Mouse (Mus musculus) gastrocnemius, postnatal 14 days (tissue): Measurements from ENCODE around the gene Gemin2. TPM values are rescaled to one million over a fixed set of nuclear protein-coding genes. Genes with fewer than 3 reads are reported as not detected.
"Not testable (repeated sequence)": the region's sequence is repeated elsewhere in the genome, so short reads cannot be mapped to it uniquely, and the experiment has no call there.

Experiments
- DNase-seq: peaks from one replicate; pipeline ENCODE4 v3.0.0; 2021; ENCODE audit warnings: mixed read lengths
- intact Hi-C: fragments of 180-260 bp; cut with DNase I; formaldehyde crosslinking; loops from one replicate; pipeline ENCODE4 v1.15.1; 2025; ENCODE audit warnings: low total_unique reads
- total RNA-seq, 2 experiments: library from RNA; stranded (reverse); gene quantifications; 2 replicates each; pipeline ENCODE4 v1.2.3; 2021

Gemin2 gene
- total RNA-seq, 2 experiments from 2014 or later: 4.6 to 5.1 TPM

DNA sequence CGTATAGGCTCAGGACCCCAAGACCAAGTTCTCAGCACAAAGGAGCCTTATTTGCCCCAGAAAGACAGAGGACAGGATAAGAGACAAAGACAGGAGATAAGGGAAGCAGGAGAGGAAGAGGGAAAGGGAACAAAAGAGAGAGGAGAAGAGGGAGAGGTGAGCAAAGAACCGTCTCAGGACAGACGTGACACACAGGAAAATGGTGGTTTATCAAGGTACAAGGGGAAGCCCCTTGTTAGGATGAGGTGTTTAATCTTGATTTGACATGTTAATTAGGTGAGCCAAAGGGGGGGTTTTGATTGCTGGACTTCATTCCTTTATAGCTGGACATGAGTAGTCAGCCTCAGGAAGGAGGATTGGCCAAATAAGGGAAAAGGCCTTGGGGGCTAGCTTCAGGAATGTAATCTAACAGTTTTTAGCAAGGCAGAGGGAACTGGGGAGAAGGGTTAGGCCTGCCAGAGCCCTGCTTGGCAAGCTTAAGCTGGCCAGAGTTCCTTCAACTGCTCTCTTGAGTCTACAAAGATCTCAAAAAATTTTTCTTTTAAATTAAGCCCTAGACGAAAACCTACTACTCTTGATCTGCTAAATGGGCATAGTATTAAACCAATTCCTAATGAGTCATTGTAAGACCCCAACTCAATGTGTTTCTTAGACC, 42.1 kb downstream of the Gemin2 start:
- intact Hi-C loops: no loop called here
- DNase-seq: no peak

DNA sequence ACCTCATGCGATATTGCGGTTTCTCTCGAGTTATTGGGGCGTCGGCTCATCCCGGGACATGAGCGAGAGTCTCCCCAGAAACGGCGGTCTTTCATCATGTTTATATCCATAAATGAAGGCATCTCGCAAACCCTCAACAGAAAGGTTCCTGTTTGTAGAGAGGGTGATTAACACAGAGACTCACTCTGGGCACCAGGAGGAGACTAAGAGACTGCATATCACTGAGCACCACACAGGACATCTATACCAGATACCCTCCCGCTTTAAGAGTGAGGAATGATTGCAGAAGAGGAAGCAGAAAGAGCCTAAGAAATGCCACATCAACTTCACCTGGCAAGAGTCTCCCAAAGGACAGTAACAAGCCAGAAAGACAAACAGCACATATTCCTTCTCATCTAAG, 43.0 kb downstream of the Gemin2 start:
- no peak for DNase-seq
- intact Hi-C loops: no loop called here

DNA sequence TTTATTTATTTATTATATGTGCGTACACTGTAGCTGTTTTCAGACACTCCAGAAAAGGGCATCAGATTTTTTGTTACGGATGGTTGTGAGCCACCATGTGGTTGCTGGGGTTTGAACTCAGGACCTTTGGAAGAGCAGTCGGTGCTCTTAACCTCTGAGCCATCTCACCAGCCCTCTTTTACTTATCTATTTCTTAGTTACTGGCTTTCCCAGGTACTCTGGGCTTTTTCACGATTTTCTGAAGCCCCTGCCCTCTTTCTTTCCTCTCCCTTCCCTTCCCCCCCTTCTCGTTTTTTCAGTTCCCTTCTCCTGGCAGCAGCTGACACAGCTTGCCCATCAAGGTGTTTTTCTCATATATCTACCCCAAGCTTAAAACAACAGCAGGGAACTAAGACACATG, 45.0 kb downstream of the Gemin2 start:
- DNase-seq, intact Hi-C loops: not testable (repeated sequence)

DNA sequence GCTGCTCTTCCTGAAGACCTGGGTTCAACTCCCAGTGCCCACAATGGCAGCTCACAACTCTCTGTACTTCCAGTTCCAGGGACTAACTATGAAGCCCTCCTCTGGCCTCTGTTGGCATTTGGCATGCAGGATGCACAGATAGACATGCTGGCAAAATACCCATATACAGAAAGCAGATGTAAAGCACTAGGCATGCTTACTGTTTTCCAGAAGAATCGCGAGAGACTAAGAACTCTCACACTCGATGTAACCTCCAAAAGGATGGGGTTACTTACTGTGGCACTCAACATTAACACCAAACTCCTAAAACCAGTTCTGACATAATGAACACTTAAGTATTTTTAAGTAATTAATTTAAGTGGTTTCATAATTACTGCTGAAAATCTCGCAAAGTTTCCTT, 47.1 kb downstream of the Gemin2 start:
- DNase-seq: no peak
- intact Hi-C loops: loop anchor here (10.0 kb wide), 1 partner anchor 74 kb away; no protein-coding TSS in a partner anchor

DNA sequence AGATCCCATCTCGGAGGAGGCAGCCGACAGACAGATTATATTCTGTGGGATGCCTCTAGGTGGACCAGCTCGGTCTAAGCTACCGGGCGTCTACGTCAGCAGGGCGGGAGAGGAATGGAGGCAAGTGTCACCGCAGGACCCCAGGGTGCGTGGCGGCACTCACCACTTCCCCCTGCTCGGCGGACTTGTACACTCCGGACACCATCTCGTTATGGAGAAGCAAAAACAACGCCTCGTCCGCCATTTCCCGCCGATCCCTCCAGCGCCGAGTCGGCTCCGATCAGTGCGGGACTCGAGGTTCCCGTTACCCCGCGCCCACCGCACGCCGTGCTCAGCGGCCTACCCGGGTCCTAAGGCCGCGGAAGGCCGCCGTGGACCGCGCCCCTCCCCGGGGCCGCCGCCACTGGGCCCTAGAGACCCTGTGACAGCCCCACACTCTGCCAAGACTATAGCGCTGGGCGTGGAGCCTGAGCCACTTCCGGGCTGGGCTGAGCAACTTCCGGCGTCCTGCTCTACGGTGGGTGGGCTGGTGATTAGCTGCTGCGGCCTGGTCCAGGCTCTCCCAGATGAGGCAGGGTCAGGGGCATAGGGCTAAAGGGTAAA, 47.9 kb downstream of the Gemin2 start, which contains the start of gene Trappc6b:
TSS of gene Trappc6b (minus strand) at position 480 of the 603 bp plus-strand sequence.
- DNase-seq: peak; percentile 82
- intact Hi-C loops: loop anchor here (10.0 kb wide), 1 partner anchor 74 kb away; no protein-coding TSS in a partner anchor

DNA sequence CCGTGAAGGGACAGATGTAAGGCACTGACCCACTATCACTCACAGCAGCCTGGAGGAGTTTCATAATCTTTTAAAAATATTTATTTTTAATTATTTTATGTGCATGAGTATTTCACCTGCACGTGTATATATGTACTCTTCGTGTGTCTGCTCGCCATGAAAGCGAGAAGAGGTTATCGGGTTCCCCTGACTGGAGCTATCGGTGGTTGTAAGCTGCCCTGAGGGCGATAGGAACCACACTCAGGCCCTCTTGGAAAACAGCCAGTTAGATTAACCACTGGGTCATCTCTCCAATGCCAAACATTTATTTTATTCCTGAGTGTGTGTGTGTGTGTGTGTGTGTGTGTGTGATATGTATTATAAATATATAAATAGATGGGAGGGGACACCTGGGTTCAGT, 51.6 kb downstream of the Gemin2 start:
- no peak for DNase-seq
- intact Hi-C loops: loop anchor here (10.0 kb wide), 1 partner anchor 70 kb away; no protein-coding TSS in a partner anchor

DNA sequence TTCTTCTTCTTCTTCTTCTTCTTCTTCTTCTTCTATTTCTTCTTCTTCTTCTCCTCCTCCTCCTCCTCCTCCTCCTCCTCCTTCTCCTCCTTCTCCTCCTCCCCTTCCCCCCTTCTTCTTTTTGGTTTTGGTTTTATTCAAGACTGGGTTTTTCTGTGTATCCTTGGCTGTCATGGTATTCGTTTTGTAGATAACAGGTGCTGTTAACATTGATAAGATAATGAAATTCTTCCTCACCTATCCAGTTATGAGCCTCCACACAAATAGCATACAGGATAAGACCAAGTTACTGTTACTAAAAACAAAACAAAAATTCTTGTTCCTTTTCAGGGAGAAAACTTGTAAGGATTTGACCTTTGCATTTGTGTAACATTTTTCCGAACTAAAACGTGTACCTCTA, 52.6 kb downstream of the Gemin2 start:
- intact Hi-C loops: loop anchor here (10.0 kb wide), 1 partner anchor 69 kb away; no protein-coding TSS in a partner anchor
- DNase-seq: no peak

DNA sequence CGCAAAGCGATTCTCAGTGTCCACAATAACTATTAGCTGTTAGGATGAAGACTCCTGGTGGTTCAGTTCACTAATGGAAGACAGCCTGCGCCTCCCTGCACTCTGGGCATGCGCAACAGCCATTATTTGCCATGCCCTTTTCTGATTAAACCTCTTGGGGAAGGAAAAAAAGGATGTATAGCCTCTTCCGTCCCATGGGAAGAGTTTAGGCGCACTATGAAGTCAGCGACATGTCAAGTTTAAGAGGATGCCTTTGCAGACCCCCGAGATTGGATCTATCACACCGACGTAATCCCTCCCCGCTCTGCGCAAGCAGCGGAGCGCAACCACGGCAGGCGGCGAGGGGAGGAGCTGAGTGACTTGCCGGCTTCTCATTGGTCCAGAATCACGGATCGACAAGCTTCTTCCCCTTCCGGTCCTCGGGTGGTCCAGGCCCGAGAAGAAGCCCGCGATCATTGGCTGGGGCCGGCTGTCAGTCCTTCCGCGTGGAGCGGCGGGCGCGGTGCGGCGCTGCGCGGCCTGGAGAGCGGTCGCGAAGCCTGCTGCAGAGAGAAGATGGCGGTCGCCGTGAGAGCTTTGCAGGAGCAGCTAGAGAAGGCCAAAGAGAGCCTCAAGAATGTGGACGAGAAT, 53.4 kb downstream of the Gemin2 start, which contains the start of gene Pnn:
TSS of gene Pnn (plus strand) at position 437 of the 630 bp plus-strand sequence.
- intact Hi-C loops: loop anchor here (10.0 kb wide), 1 partner anchor 68 kb away; no protein-coding TSS in a partner anchor
- DNase-seq: peak; percentile 97

DNA sequence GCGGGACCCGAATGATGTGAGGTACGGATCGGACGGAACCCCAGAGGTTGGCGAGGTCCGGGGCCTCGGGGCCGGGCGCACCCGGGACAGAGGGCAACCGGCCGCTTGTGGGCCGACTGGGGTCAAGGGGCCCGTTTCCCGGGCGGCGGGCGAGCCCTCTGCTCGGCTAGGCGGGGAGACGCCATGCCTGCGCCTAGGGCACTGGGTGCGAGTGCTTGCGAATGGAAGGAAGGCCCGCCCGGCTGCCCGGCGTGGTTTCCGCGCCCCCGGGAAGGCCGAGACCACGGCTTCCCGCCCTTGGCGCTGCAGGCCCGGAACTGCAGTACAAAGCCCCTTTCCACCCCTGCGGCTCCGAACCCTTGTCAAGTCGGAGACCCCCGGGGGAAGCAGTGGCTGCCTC, 53.9 kb downstream of the Gemin2 start:
- DNase-seq: no peak
- intact Hi-C loops: loop anchor here (10.0 kb wide), 1 partner anchor 68 kb away; no protein-coding TSS in a partner anchor

DNA sequence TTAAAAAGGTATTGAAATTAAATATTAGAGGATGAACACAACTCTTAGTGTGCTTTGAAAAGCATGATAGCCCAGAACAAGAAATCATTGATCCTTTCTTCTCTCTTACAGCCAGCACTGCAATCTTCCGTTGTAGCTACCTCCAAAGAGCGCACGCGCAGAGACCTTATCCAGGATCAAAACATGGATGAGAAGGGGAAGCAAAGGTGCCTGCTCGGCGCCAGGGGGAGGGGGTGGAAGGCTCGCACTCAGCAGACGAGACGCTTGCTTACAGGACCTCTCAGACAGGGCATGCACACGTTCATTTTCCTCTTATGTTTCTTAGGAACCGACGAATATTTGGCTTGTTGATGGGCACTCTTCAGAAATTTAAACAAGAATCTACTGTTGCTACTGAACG, 55.6 kb downstream of the Gemin2 start:
- no peak for DNase-seq
- intact Hi-C loops: loop anchor here (10.0 kb wide), 1 partner anchor 66 kb away; no protein-coding TSS in a partner anchor

DNA sequence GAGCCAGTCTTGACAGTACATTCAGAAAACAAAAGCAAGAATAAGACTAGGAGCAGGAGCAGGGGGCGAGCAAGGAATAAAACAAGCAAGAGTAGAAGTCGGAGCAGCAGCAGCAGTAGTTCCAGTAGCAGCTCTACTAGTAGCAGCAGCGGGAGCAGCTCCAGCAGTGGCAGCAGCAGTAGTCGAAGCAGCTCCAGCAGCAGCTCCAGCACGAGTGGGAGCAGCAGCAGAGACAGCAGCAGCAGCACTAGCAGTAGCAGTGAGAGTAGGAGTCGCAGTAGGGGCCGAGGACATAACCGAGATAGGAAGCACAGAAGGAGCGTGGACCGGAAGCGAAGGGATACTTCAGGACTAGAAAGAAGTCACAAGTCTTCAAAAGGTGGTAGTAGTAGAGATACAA, 59.1 kb downstream of the Gemin2 start:
- intact Hi-C loops: no loop called here
- DNase-seq: no peak

DNA sequence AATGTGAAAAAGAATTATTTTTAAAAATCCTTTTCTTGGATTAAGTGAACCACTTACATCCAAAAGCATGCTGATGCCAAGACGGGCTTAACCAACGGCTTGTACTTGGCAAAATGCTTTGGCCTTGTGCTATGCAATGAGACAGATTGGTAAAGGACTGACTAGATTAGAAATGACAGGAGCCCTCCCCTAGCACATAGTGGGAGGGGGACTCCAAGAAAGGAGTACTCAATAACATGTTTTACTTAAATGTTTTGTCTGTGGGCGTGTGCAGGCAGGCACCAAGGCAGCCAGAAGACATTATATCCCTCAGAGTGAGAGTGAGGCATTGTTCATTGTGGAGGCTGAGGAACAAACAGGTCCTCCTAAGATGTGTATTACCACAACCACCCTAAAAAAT, 60.9 kb downstream of the Gemin2 start:
- DNase-seq: no peak
- intact Hi-C loops: no loop called here

DNA sequence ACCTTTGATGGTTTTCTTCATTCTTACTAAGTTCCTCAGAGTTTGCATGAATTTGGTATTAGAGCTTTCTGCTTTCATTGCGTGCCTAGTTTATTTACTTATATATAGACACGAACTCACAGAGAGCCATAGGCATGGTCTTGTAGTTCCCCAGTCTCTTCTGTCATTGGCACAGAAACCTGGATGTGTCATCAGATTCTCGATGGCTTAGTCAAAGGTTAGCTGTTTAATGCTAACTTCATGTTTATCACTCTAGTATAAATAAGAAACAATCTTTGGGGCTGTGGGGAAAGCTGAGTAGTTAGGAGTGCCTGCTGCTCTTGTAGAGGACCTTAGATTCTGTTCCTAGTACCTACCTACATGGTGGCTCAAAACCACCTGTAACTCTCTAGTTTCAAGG, 63.8 kb downstream of the Gemin2 start:
- DNase-seq: no peak
- intact Hi-C loops: no loop called here

DNA sequence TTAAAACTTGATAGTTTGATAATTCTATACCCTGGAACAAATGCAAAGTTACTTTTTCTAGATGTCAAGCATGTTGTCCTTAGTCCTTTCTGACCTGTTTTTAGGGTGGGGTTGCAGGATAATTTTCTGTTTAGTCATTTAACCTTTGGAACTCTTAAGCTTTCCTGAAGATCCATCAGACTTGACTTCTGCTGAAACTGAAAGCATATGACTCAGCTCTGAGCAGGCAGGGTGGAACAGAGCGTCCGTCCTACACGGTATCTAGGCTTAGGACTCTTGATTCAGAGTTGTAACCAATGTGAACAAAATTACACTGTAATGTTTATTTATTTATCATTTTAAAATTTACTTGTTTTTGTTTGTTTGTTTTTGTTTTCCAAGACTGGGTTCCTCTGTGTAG, 64.7 kb downstream of the Gemin2 start:
- DNase-seq: no peak
- intact Hi-C loops: no loop called here

Other genes starting within 250 kb of the Gemin2 start
- gene Sec23a, start 1.4 kb upstream of the Gemin2 start, total RNA-seq: 10 to 100 TPM; 42.9 to 43.4 TPM
- 10 to 100 TPM; 29.9 to 33.7 TPM for gene Trappc6b, start 48.1 kb downstream of the Gemin2 start, total RNA-seq
- gene Pnn, start 53.5 kb downstream of the Gemin2 start, total RNA-seq: 10 to 100 TPM; 14.9 to 18.2 TPM
- gene Mia2, start 82.4 kb downstream of the Gemin2 start, total RNA-seq: 10 to 100 TPM; 62.5 to 69.8 TPM
- 1 to 10 TPM; 4.3 to 5.2 TPM for gene Fbxo33, start 206.3 kb downstream of the Gemin2 start, total RNA-seq